Mouse (Mus musculus) neural tube, embryonic 14.5 days (tissue): ENCODE data around the gene Lrrfip1. TPM values are rescaled to one million over a fixed set of nuclear protein-coding genes. Genes with fewer than 3 reads are reported as not detected.

Experiments used
- ATAC-seq: fragments of 200-750 bp; cut with Nextera tagmentation; 2 replicates; pipeline ENCODE4 v1.8.0; 2017; ENCODE audit warnings: low read depth, mild to moderate bottlenecking, moderate TSS enrichment, moderate library complexity
- H3K27ac ChIP-seq: fragments of 300-500 bp; sonication (generic); 2 replicates; pipeline ENCODE4 v1.5.1; 2014; ENCODE audit warnings: low read depth, mild to moderate bottlenecking, control low read depth, low read length, moderate library complexity, mixed read lengths
- H3K27me3 ChIP-seq: fragments of 300-500 bp; sonication (generic); 2 replicates; pipeline ENCODE4 v1.6.1; 2014; ENCODE audit warnings: low read length; ENCODE audit not compliant: control insufficient read depth, insufficient read depth
- H3K36me3 ChIP-seq: fragments of 300-500 bp; sonication (generic); 2 replicates; pipeline ENCODE4 v1.6.1; 2014; ENCODE audit warnings: low read length, mixed read lengths; ENCODE audit not compliant: control insufficient read depth, insufficient read depth
- H3K4me1 ChIP-seq: fragments of 300-500 bp; sonication (generic); 2 replicates; pipeline ENCODE4 v1.6.1; 2014; ENCODE audit warnings: low read length; ENCODE audit not compliant: control insufficient read depth, insufficient read depth
- H3K4me2 ChIP-seq: fragments of 300-500 bp; sonication (generic); 2 replicates; pipeline ENCODE4 v1.6.1; 2014; ENCODE audit warnings: mild to moderate bottlenecking, low read depth, low read length, control low read depth
- H3K4me3 ChIP-seq: fragments of 300-500 bp; sonication (generic); 2 replicates; pipeline ENCODE4 v1.5.1; 2014; ENCODE audit warnings: low read depth, low read length, control low read depth, mixed read lengths
- H3K9ac ChIP-seq: fragments of 300-500 bp; sonication (generic); replicated peaks from 2 replicates; pipeline ENCODE4 v1.6.1; 2014; ENCODE audit warnings: low read depth, mild to moderate bottlenecking, control low read depth, low read length, mixed read lengths
- H3K9me3 ChIP-seq: fragments of 300-500 bp; sonication (generic); 2 replicates; pipeline ENCODE4 v1.6.1; 2016; ENCODE audit warnings: low read length; ENCODE audit not compliant: control insufficient read depth
- WGBS: fragments of 180-500 bp; shearing (Covaris S2); extraction: QIAGEN DNeasy Blood & Tissue Kit; methylation state at CpG from one replicate; pipeline ENCODE4 v1.1.7; 2014; 5-methylcytosine and 5-hydroxymethylcytosine counted together
- polyA plus RNA-seq: library from polyadenylated mRNA; unstranded; fragments of >200 nt; fragmentation: Nextera tagmentation; extraction: Ambion mirVana; gene quantifications from 2 replicates; pipeline ENCODE4 v1.2.1, GENCODE M21; 2014

The Lrrfip1 gene
- polyA plus RNA-seq, 1 experiment from 2014 or later, result 50.4 TPM

DNA sequence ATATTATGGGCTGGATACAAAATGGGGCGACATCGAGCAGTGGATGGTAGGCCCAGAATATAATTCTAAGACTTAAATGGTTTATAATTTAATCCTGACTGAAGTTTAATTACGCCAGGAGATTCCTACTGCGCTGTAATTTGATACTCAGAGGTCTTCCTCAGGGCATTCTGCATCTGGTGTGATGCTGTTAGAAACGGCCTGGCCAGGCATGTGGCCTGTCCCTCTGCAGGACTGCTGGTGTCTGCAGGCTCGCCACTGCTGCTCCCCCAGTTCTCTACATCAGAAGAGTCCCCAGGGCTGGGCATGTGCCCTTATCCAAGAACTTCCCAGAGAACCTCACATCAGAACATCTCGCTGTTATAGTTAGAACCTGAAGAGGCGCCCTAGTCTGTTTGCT is 78.4 kb downstream of the Lrrfip1 start:
- 52% methylated on average over 8 of the region's 8 CpGs for WGBS
- H3K4me3 ChIP-seq, result no peak overlapping the region
- no peaks in the 10 kb centered on the region for H3K27me3 ChIP-seq
- H3K4me1 ChIP-seq, result peaks cover 10% of the 10 kb centered on the region; the same call in 1 of the 2 replicates
- H3K9me3 ChIP-seq, result no peaks in the 10 kb centered on the region
- ATAC-seq, result no peak
- H3K9ac ChIP-seq, result no peak overlapping the region
- H3K36me3 ChIP-seq, result no peaks in the 10 kb centered on the region
- no peak overlapping the region for H3K27ac ChIP-seq
- H3K4me2 ChIP-seq, result no peak overlapping the region

DNA sequence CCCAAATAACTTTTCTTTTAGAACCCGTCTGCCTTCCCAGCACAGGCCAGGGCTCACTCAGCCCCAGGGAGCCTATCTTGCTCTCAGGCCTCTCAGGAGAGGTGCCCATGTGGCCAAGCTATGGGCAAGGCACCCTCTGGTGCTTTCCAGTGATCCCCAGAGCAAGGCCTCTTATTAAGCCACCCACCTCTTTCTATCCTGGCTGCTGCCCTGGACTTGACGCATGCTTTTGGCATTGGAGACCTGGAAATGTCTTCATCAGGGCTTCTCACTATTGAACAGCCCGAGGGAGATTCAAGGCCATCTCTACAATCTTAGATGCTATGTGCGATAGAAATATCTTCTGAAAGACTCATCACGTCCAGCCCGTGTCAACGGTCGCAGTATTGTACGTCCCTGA is 78.9 kb downstream of the Lrrfip1 start:
- Histone ChIP-seq H3K9me3 (no peaks in the 10 kb centered on the region), H3K4me2 (no peak overlapping the region), H3K4me3 (no peak overlapping the region), H3K27me3 (no peaks in the 10 kb centered on the region), H3K36me3 (no peaks in the 10 kb centered on the region), H3K4me1 (peaks cover 10% of the 10 kb centered on the region; the same call in 1 of the 2 replicates), H3K9ac (no peak overlapping the region), H3K27ac (no peak overlapping the region)
- ATAC-seq, result no peak
- WGBS, result 87% methylated on average over 9 of the region's 9 CpGs

- H3K4me1 ChIP-seq, result peaks cover 10% of the 10 kb centered on the region; the same call in 1 of the 2 replicates
- H3K27me3 ChIP-seq, result no peaks in the 10 kb centered on the region
- H3K27ac ChIP-seq, result no peak overlapping the region
- no peak overlapping the region for H3K9ac ChIP-seq
- H3K36me3 ChIP-seq, result no peaks in the 10 kb centered on the region
- no peak for ATAC-seq
- H3K4me2 ChIP-seq, result no peak overlapping the region
- H3K4me3 ChIP-seq, result no peak overlapping the region
- no peaks in the 10 kb centered on the region for H3K9me3 ChIP-seq
- WGBS, result 88% methylated on average over 8 of the region's 8 CpGs
Observed at GRCm38 (mm10) chr1:91077980-91078379, 79.4 kb downstream of the Lrrfip1 start.

GRCm38 (mm10) chr1:91079740-91080422 is 81.3 kb downstream of the Lrrfip1 start:
- Histone ChIP-seq H3K9ac (no peak overlapping the region), H3K4me2 (no peak overlapping the region), H3K4me1 (peaks cover 10% of the 10 kb centered on the region; the same call in 1 of the 2 replicates), H3K27ac (no peak overlapping the region), H3K36me3 (no peaks in the 10 kb centered on the region), H3K4me3 (no peak overlapping the region), H3K27me3 (no peaks in the 10 kb centered on the region), H3K9me3 (no peaks in the 10 kb centered on the region)
- WGBS, result 45% methylated on average over 10 of the region's 10 CpGs
- 0 out of 2 replicates have a peak, but pooled peaks have one; percentile 51 for ATAC-seq

GRCm38 (mm10) chr1:91080423-91080749 is 81.8 kb downstream of the Lrrfip1 start:
- Histone ChIP-seq H3K36me3 (no peaks in the 10 kb centered on the region), H3K4me3 (no peak overlapping the region), H3K27me3 (no peaks in the 10 kb centered on the region), H3K4me2 (no peak overlapping the region), H3K9me3 (no peaks in the 10 kb centered on the region), H3K27ac (no peak overlapping the region), H3K4me1 (peaks cover 10% of the 10 kb centered on the region; the same call in 1 of the 2 replicates), H3K9ac (no peak overlapping the region)
- no peak for ATAC-seq
- 82% methylated on average over 7 of the region's 7 CpGs for WGBS

DNA sequence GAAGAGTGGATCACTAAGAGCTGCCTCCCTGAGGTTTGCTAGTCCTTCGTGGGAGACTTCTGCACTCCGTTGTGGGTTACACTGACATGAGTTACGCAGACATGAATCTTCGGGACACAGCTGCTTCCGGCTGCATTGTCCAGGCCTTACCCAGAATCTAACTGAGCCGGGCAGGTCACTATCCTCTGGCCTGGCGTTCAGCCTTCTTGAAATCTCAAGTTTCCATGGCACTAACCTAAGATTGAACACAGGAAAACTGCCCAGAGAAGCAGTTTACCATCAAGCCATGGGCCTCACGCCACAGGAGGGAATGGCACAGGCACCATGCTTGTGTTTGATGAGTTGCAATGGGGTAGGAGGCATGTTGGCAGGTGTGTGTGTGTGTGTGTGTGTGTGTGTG is 85.8 kb downstream of the Lrrfip1 start:
- no peak for ATAC-seq
- Histone ChIP-seq H3K9ac (no peak overlapping the region), H3K27ac (no peak overlapping the region), H3K4me1 (peaks cover 7% of the 10 kb centered on the region; the same call in 1 of the 2 replicates), H3K4me2 (no peak overlapping the region), H3K27me3 (no peaks in the 10 kb centered on the region), H3K4me3 (no peak overlapping the region), H3K9me3 (no peaks in the 10 kb centered on the region), H3K36me3 (no peaks in the 10 kb centered on the region)
- 77% methylated on average over 8 of the region's 8 CpGs for WGBS

DNA sequence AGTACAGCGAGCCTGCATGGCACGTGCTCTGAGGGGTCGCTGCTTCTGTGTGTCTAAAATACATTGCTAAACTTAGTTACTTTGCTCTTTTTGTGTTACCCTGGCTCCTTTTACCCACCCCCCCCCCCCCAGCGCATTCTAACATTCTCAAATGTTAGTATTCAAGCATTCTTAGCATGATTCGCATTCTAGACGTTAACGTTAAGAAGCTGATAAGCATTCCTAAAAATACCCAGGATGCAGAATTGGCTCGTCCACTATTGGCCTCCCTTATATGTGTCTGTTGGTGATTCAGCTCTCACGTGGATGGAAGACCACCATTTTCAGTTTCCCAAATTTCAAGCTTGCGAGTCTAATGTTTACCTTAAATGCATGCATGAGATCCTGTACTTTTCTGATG is 86.5 kb downstream of the Lrrfip1 start:
- WGBS, result 87% methylated on average over 10 of the region's 10 CpGs
- Histone ChIP-seq H3K9me3 (no peaks in the 10 kb centered on the region), H3K4me3 (no peak overlapping the region), H3K9ac (no peak overlapping the region), H3K27ac (no peak overlapping the region), H3K27me3 (no peaks in the 10 kb centered on the region), H3K4me1 (peaks cover 3% of the 10 kb centered on the region; the same call in 1 of the 2 replicates), H3K4me2 (no peak overlapping the region), H3K36me3 (no peaks in the 10 kb centered on the region)
- ATAC-seq, result no peak

DNA sequence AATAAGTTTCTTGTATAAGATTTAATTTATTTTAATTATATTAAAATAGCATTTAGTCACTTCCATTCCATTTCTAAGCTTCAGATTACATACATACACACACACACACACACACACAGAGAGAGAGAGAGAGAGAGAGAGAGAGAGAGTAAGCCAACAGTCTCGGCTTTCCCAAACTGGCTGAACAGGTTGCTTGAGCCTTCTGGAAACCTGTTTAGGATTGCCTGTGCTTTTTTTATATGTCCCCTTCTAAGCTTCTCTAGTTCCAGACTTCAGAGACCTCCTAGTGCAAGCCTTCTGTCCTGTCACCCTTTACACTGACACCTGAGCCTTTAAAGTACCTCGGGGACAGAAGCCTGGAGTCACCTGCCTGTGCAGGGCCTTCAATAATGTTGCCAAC is 87.1 kb downstream of the Lrrfip1 start:
- Histone ChIP-seq H3K9ac (no peak overlapping the region), H3K4me2 (no peak overlapping the region), H3K27ac (no peak overlapping the region), H3K36me3 (no peaks in the 10 kb centered on the region), H3K27me3 (no peaks in the 10 kb centered on the region), H3K4me3 (no peak overlapping the region), H3K9me3 (no peaks in the 10 kb centered on the region), H3K4me1 (no peaks in the 10 kb centered on the region)
- 65% methylated on average over 2 of the region's 2 CpGs for WGBS
- no peak for ATAC-seq

- Histone ChIP-seq H3K9ac (no peak overlapping the region), H3K36me3 (no peaks in the 10 kb centered on the region), H3K27me3 (no peaks in the 10 kb centered on the region), H3K4me1 (no peaks in the 10 kb centered on the region), H3K27ac (no peak overlapping the region), H3K9me3 (no peaks in the 10 kb centered on the region), H3K4me2 (no peak overlapping the region), H3K4me3 (no peak overlapping the region)
- 46% methylated on average over 3 of the region's 3 CpGs for WGBS
- ATAC-seq, result no peak
Observed at GRCm38 (mm10) chr1:91086325-91086724, 87.8 kb downstream of the Lrrfip1 start.
